Mouse (Mus musculus) lung, postnatal 4 days (tissue): ENCODE results near the gene Lnx2.

ENCODE experiments used
- DNase-seq, 2 experiments: peaks; one replicate each; pipeline ENCODE4 v3.0.0; 2021

Lnx2 gene

GRCm38 (mm10) chr5:147050816-147051499 lies 25.4 kb downstream of the Lnx2 start:
- no peak for DNase-seq

- DNase-seq, result no peak
These were observed 26.7 kb downstream of the Lnx2 start for GRCm38 (mm10) chr5:147049544-147050209.

- DNase-seq, result no peak
These were observed 30.5 kb downstream of the Lnx2 start for GRCm38 (mm10) chr5:147045929-147046328.

- DNase-seq, result no peak
These were observed 31.1 kb downstream of the Lnx2 start for GRCm38 (mm10) chr5:147045311-147045710.

- DNase-seq, result no peak
These were observed 33.0 kb downstream of the Lnx2 start for GRCm38 (mm10) chr5:147043240-147043844.

GRCm38 (mm10) chr5:147041965-147042937 lies 34.1 kb downstream of the Lnx2 start:
- DNase-seq, result no peak

GRCm38 (mm10) chr5:147039394-147039793 lies 37.0 kb downstream of the Lnx2 start:
- DNase-seq, result no peak

GRCm38 (mm10) chr5:147037601-147038000 lies 38.8 kb downstream of the Lnx2 start:
- DNase-seq, result no peak

- no peak for DNase-seq
These were observed 39.7 kb downstream of the Lnx2 start for GRCm38 (mm10) chr5:147036661-147037060.

GRCm38 (mm10) chr5:147036028-147036427 lies 40.4 kb downstream of the Lnx2 start:
- peak; percentile 56 to 76 for DNase-seq

- no peak for DNase-seq
These were observed 41.1 kb downstream of the Lnx2 start for GRCm38 (mm10) chr5:147035301-147035700.

- DNase-seq, result no peak
These were observed 42.1 kb downstream of the Lnx2 start for GRCm38 (mm10) chr5:147034283-147034682.

GRCm38 (mm10) chr5:147033155-147033554 lies 43.2 kb downstream of the Lnx2 start:
- DNase-seq, result no peak

GRCm38 (mm10) chr5:147031281-147031680 lies 45.1 kb downstream of the Lnx2 start:
- no peak for DNase-seq

- DNase-seq, result no peak
These were observed 51.9 kb downstream of the Lnx2 start for GRCm38 (mm10) chr5:147024331-147025034.

- no peak for DNase-seq
These were observed 53.0 kb downstream of the Lnx2 start for GRCm38 (mm10) chr5:147023245-147023970.

GRCm38 (mm10) chr5:147021546-147022265 lies 54.7 kb downstream of the Lnx2 start:
- no peak for DNase-seq

- no peak for DNase-seq
These were observed 55.8 kb downstream of the Lnx2 start for GRCm38 (mm10) chr5:147020579-147020978.

- no peak for DNase-seq
These were observed 57.6 kb downstream of the Lnx2 start for GRCm38 (mm10) chr5:147018761-147019160.

- DNase-seq, result no peak
These were observed 58.9 kb downstream of the Lnx2 start for GRCm38 (mm10) chr5:147017526-147017925.

- DNase-seq, result no peak
These were observed 59.8 kb downstream of the Lnx2 start for GRCm38 (mm10) chr5:147016622-147017021.
